Mouse (Mus musculus) kidney, embryonic 14.5 days (tissue): ENCODE measurements around the gene Sdc4. TPM values are rescaled to one million over a fixed set of nuclear protein-coding genes. Genes with fewer than 3 reads are reported as not detected.

ENCODE experiments used
- ATAC-seq: fragments of 200-750 bp; cut with Nextera tagmentation; 2 replicates; pipeline ENCODE4 v1.8.0; 2017; ENCODE audit warnings: moderate number of reproducible peaks, mild to moderate bottlenecking, moderate TSS enrichment, moderate library complexity; ENCODE audit not compliant: low FRiP score, low TSS enrichment
- H3K27ac ChIP-seq: fragments of 300-500 bp; sonication (generic); 2 replicates; pipeline ENCODE4 v1.5.1; 2014; ENCODE audit warnings: low read depth, mild to moderate bottlenecking, low read length, moderate library complexity, mixed read lengths
- H3K27me3 ChIP-seq: fragments of 300-500 bp; sonication (generic); 2 replicates; pipeline ENCODE4 v1.6.1; 2014; ENCODE audit warnings: mild to moderate bottlenecking, low read length; ENCODE audit not compliant: control insufficient read depth, insufficient read depth
- H3K36me3 ChIP-seq: fragments of 300-500 bp; sonication (generic); 2 replicates; pipeline ENCODE4 v1.6.1; 2014; ENCODE audit warnings: low read length, mixed read lengths; ENCODE audit not compliant: control insufficient read depth, insufficient read depth
- H3K4me1 ChIP-seq: fragments of 300-500 bp; sonication (generic); 2 replicates; pipeline ENCODE4 v1.6.1; 2014; ENCODE audit warnings: low read length, mixed read lengths; ENCODE audit not compliant: control insufficient read depth, insufficient read depth
- H3K4me2 ChIP-seq: fragments of 300-500 bp; sonication (generic); replicated peaks from 2 replicates; pipeline ENCODE4 v1.6.1; 2014; ENCODE audit warnings: low read depth, mild to moderate bottlenecking, low read length
- H3K4me3 ChIP-seq: fragments of 300-500 bp; sonication (generic); 2 replicates; pipeline ENCODE4 v1.5.1; 2014; ENCODE audit warnings: mild to moderate bottlenecking, low read length
- H3K9ac ChIP-seq: fragments of 300-500 bp; sonication (generic); 2 replicates; pipeline ENCODE4 v1.6.1; 2014; ENCODE audit warnings: low read depth, mild to moderate bottlenecking, low read length, moderate library complexity
- H3K9me3 ChIP-seq: fragments of 300-500 bp; sonication (generic); 2 replicates; pipeline ENCODE4 v1.6.1; 2016; ENCODE audit warnings: low read length; ENCODE audit not compliant: control insufficient read depth
- WGBS: fragments of 180-500 bp; shearing (Covaris S2); extraction: QIAGEN DNeasy Blood & Tissue Kit; methylation state at CpG from one replicate; pipeline ENCODE4 v1.1.7; 2014; 5-methylcytosine and 5-hydroxymethylcytosine counted together
- polyA plus RNA-seq: library from polyadenylated mRNA; unstranded; fragments of >200 nt; fragmentation: Nextera tagmentation; extraction: Ambion mirVana; gene quantifications from 2 replicates; pipeline ENCODE4 v1.2.1, GENCODE M21; 2014

Sdc4 gene
- polyA plus RNA-seq, 1 experiment from 2014 or later: 108 TPM

- Histone ChIP-seq H3K9me3 (no peaks in the 10 kb centered on the region), H3K4me1 (peaks cover 5% of the 10 kb centered on the region; the same call in 1 of the 2 replicates), H3K27me3 (peaks cover 18% of the 10 kb centered on the region), H3K27ac (no peak overlapping the region), H3K9ac (no peak overlapping the region), H3K36me3 (no peaks in the 10 kb centered on the region), H3K4me2 (no peak overlapping the region), H3K4me3 (no peak overlapping the region)
- WGBS: 12% methylated on average over 8 of the region's 8 CpGs
- ATAC-seq: no peak
These were observed 56.7 kb downstream of the Sdc4 start for GRCm38 (mm10) chr2:164386953-164387352.

DNA sequence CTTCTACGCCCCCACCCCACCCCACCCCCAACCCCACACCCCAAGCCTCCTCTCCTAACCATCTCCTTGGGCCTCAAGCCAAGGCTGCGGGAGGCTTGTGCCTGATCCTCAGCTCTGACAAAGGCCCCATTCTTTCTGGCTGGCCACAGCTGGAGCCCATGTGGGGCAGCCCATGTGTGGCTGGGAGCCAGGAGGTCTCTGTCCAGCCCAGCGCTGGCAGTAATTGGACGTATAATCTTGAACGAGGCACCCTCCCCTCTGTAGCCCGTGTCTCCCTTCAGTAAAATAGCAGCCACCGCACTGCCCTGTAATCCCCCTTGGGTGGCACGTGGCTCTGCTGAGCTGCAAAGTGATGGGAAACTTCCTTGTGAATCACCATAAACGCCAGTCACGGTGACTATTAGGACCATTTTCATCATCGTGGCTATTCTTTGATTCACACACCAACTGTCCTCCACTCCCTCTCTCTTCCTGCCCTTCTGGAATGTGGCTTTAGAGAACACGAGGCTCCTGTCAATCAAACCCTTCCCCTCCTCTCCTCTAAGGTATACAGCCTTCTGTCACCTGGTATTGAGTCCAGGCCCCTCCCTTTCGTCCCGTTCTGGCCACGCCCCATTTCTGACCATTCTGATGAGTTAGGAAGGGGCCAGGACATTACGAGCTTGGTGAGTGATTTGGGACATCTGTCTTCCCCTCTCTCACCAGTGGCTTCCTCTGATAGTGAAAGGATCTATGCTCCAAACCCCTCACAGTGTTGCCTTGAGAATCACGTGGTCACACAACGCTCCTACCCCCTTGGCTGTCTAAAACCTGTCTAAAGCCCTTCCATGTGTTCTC lies 57.5 kb downstream of the Sdc4 start:
- Histone ChIP-seq H3K27me3 (peaks cover 18% of the 10 kb centered on the region), H3K4me3 (no peak overlapping the region), H3K27ac (no peak overlapping the region), H3K9me3 (no peaks in the 10 kb centered on the region), H3K9ac (no peak overlapping the region), H3K4me1 (peaks cover 5% of the 10 kb centered on the region; the same call in 1 of the 2 replicates), H3K4me2 (peak overlapping the region; percentile 9; the same call in 1 of the 2 replicates), H3K36me3 (no peaks in the 10 kb centered on the region)
- no peak for ATAC-seq
- 21% methylated on average over 18 of the region's 18 CpGs for WGBS

DNA sequence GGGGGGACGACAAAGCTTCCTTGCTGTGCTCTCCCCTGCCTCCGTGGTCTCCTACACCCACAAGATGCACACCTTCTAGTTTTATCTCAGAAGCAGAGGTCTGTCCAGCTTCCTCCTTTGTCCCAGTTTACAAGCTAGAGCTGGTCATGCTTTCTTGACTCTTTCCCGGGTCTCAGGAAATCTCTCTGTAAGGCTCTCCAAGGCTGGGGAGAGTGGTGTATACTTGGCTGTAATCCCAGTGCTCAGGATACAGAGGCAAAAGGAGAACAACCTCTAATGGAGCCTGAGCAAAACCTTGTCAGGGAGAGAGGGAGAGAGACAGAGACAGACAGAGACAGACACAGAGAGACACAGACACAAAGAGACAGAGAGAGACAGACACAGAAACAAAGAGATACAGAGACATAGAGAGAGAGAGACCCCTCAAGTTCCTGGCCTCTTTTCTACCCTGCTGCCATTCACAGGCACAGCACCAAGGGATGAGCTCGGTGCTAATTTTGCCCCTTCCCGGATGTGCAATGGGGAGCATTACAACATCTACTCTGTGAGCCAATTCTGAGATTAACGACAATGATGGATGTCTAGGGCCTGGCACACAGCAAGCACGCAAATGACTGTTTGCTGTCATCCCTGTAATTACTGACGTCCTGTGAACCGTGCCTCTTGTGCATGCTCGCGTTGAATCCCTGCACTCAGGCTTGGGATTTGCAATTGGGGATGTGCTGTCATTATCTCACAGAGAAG lies 59.9 kb downstream of the Sdc4 start:
- Histone ChIP-seq H3K27me3 (peaks cover 8% of the 10 kb centered on the region), H3K9me3 (no peaks in the 10 kb centered on the region), H3K4me2 (no peak overlapping the region), H3K36me3 (no peaks in the 10 kb centered on the region), H3K4me3 (no peak overlapping the region), H3K27ac (no peak overlapping the region), H3K9ac (no peak overlapping the region), H3K4me1 (no peaks in the 10 kb centered on the region; the same call in 1 of the 2 replicates)
- no peak for ATAC-seq
- WGBS: 56% methylated on average over 11 of the region's 11 CpGs

DNA sequence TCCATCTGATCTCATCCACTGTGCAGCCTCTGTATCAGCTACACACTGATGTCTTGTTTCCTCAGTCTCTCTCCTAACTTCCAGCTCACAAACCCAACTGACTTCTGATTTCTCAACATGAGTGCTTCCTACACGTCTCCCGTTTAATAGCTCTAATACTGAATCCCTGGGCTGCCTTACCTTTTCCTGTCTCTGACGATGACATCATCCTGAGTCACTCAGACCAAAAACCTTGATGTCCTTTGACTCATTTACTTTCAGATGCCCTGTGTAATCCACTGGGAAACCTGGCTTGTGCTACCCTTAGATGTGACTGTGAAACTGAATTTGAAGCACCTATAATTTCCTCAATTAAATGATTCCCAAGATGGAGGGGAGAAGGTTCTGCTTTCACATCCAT lies 60.7 kb downstream of the Sdc4 start:
- H3K27me3 ChIP-seq: no peaks in the 10 kb centered on the region; the same call in 1 of the 2 replicates
- no peaks in the 10 kb centered on the region for H3K9me3 ChIP-seq
- 82% methylated on average over 3 of the region's 3 CpGs for WGBS
- no peaks in the 10 kb centered on the region; the same call in 1 of the 2 replicates for H3K4me1 ChIP-seq
- no peak for ATAC-seq
- H3K4me3 ChIP-seq: no peak overlapping the region
- no peaks in the 10 kb centered on the region for H3K36me3 ChIP-seq
- no peak overlapping the region for H3K9ac ChIP-seq
- H3K4me2 ChIP-seq: no peak overlapping the region
- no peak overlapping the region for H3K27ac ChIP-seq

- Histone ChIP-seq H3K9me3 (no peaks in the 10 kb centered on the region), H3K9ac (no peak overlapping the region), H3K4me2 (no peak overlapping the region), H3K36me3 (no peaks in the 10 kb centered on the region), H3K27me3 (no peaks in the 10 kb centered on the region), H3K27ac (no peak overlapping the region), H3K4me1 (no peaks in the 10 kb centered on the region; the same call in 1 of the 2 replicates), H3K4me3 (no peak overlapping the region)
- WGBS: 78% methylated on average over 8 of the region's 8 CpGs
- ATAC-seq: no peak
These were observed 62.0 kb downstream of the Sdc4 start for GRCm38 (mm10) chr2:164381726-164382125.

- Histone ChIP-seq H3K4me1 (no peaks in the 10 kb centered on the region), H3K27ac (no peak overlapping the region), H3K4me3 (no peak overlapping the region), H3K4me2 (no peak overlapping the region), H3K9ac (no peak overlapping the region), H3K9me3 (no peaks in the 10 kb centered on the region), H3K27me3 (no peaks in the 10 kb centered on the region), H3K36me3 (no peaks in the 10 kb centered on the region)
- no peak for ATAC-seq
- WGBS: 85% methylated on average over 15 of the region's 15 CpGs
These were observed 65.9 kb downstream of the Sdc4 start for GRCm38 (mm10) chr2:164377478-164378426.

Other genes starting within 250 kb of the Sdc4 start
- gene Wfdc15a, start 243.8 kb downstream of the Sdc4 start, polyA plus RNA-seq: not detected in 2 replicates
- 76.1 and 106 TPM in 2 replicates for gene Wfdc15b, start 222.2 kb downstream of the Sdc4 start, polyA plus RNA-seq
- gene Svs2, start 205.4 kb downstream of the Sdc4 start, polyA plus RNA-seq: not detected in 2 replicates
- gene Svs3b, start 187.2 kb downstream of the Sdc4 start, polyA plus RNA-seq: not detected in 2 replicates
- gene Svs4, start 165.4 kb downstream of the Sdc4 start, polyA plus RNA-seq: not detected in 2 replicates
- not detected in 2 replicates for gene Svs3a, start 154.6 kb downstream of the Sdc4 start, polyA plus RNA-seq
- gene Svs6, start 127.1 kb downstream of the Sdc4 start, polyA plus RNA-seq: not detected in 2 replicates
- gene Svs5, start 111.1 kb downstream of the Sdc4 start, polyA plus RNA-seq: not detected in 2 replicates
- 0.44 TPM in 1 of 2 replicates, not detected in the other for gene Slpi, start 54.8 kb downstream of the Sdc4 start, polyA plus RNA-seq
- gene Rbpjl, start 40.7 kb downstream of the Sdc4 start, polyA plus RNA-seq: not detected in 2 replicates
- 0.12 and 0.20 TPM in 2 replicates for gene Matn4, start 38.7 kb downstream of the Sdc4 start, polyA plus RNA-seq
- gene Sys1, start 13.1 kb upstream of the Sdc4 start, polyA plus RNA-seq: 66.8 and 69.4 TPM in 2 replicates
- gene Gm20458, start 17.1 kb upstream of the Sdc4 start, polyA plus RNA-seq: 7.1 and 8.4 TPM in 2 replicates
- not detected in 2 replicates for gene Trp53tg5, start 29.8 kb upstream of the Sdc4 start, polyA plus RNA-seq
- gene Dbndd2, start 42.2 kb upstream of the Sdc4 start, polyA plus RNA-seq: 12.4 and 14.7 TPM in 2 replicates
- gene Pigt, start 53.6 kb upstream of the Sdc4 start, polyA plus RNA-seq: 70.7 and 79.2 TPM in 2 replicates
- 330 and 331 TPM in 2 replicates for gene Wfdc2, start 118.5 kb upstream of the Sdc4 start, polyA plus RNA-seq
- gene Spint3, start 129.6 kb upstream of the Sdc4 start, polyA plus RNA-seq: not detected in 2 replicates
- not detected in 2 replicates for gene Wfdc6a, start 141.6 kb upstream of the Sdc4 start, polyA plus RNA-seq
- not detected in 2 replicates for gene Eppin, start 149.7 kb upstream of the Sdc4 start, polyA plus RNA-seq
- gene Wfdc6b, start 169.6 kb upstream of the Sdc4 start, polyA plus RNA-seq: not detected in 2 replicates
- not detected in 2 replicates for gene Wfdc8, start 169.7 kb upstream of the Sdc4 start, polyA plus RNA-seq
- not detected in 2 replicates for gene Wfdc16, start 194.9 kb upstream of the Sdc4 start, polyA plus RNA-seq
- gene Wfdc10, start 212.2 kb upstream of the Sdc4 start, polyA plus RNA-seq: not detected in 2 replicates
- gene Wfdc9, start 212.7 kb upstream of the Sdc4 start, polyA plus RNA-seq: not detected in 2 replicates
- gene Wfdc11, start 230.2 kb upstream of the Sdc4 start, polyA plus RNA-seq: not detected in 2 replicates
- gene Wfdc13, start 241.2 kb upstream of the Sdc4 start, polyA plus RNA-seq: 0.54 and 0.93 TPM in 2 replicates